ENCODE assay signal across 14 mouse cellular contexts in genomic region chr13:45623846-45624245, GRCm38 (mm10).
DNase-seq lines count a peak whose midpoint lies in the region; ATAC-seq and TF ChIP-seq lines count a peak whose summit lies in the region.
"Had no signal": no experiment of that assay in that cellular context is flagged by ENCODE, and none has a peak within 500 bp of the region (broad histone marks: within the 10 kb centered on the region; RNA-seq: fewer than 3 reads in every experiment).

No protein-coding gene starts in this region.

- DNase-seq in liver, embryonic 13.5 days: no peak
- DNase-seq in liver, embryonic 11.5 days (ENCODE audit: low spot score): no peak
- peak; percentile 72 for DNase-seq in MEL (ENCODE audit: low read depth, low spot score)
- DNase-seq in splenic B cell, adult 2 months (ENCODE audit: low read depth, low spot score): peak; percentile 19
- no peak for DNase-seq in layer of hippocampus, postnatal 25 days (ENCODE audit: extremely low spot score in 1 of 2, low spot score in 1 of 2)
- no peak for DNase-seq in forebrain, embryonic 14.5 days (ENCODE audit: low spot score)
- DNase-seq in urinary bladder, postnatal 4 days (ENCODE audit: low spot score in 2 of 2): no peak
- DNase-seq: right cerebral cortex, adult 18-20 months had no signal

- TF ChIP-seq RAD21 in MEL (IDR thresholded peaks at IDR 0.05; ENCODE audit: low read depth, low read length): no peak

- no peak for TF ChIP-seq POLR2A in MEL (IDR thresholded peaks at IDR 0.05; ENCODE audit: control insufficient read depth in 1 of 2, insufficient read depth in 1 of 2, low read depth in 1 of 2, low read length in 2 of 2, poor library complexity in 1 of 2)

- H3K9ac ChIP-seq in liver, embryonic 13.5 days: no peak overlapping the region
- H3K9ac ChIP-seq in liver, embryonic 11.5 days (ENCODE audit: low read depth, low read length): no peak overlapping the region
- no peak overlapping the region for H3K9ac ChIP-seq in MEL (ENCODE audit: control insufficient read depth, low read depth, low read length, poor library complexity, severe bottlenecking)
- no peak overlapping the region for H3K9ac ChIP-seq in forebrain, embryonic 14.5 days (ENCODE audit: low read length)
- H3K9ac ChIP-seq: hindbrain, embryonic 13.5 days; neural tube, embryonic 12.5 days had no signal

- H3K27ac ChIP-seq in liver, embryonic 13.5 days: 0 out of 2 replicates have a peak overlapping the region, but pooled peaks have one; percentile 7
- H3K27ac ChIP-seq in liver, embryonic 11.5 days (ENCODE audit: low read depth, low read length): no peak overlapping the region
- no peak overlapping the region; the same call in 1 of the 2 replicates for H3K27ac ChIP-seq in MEL (ENCODE audit: control insufficient read depth, low read depth, low read length)
- H3K27ac ChIP-seq in forebrain, embryonic 14.5 days (ENCODE audit: low read depth, low read length): no peak overlapping the region
- H3K27ac ChIP-seq: hindbrain, embryonic 13.5 days; kidney, postnatal 0 days; midbrain, embryonic 10.5 days; neural tube, embryonic 12.5 days had no signal

- H3K36me3 ChIP-seq in liver, embryonic 13.5 days: no peaks in the 10 kb centered on the region; the same call in 1 of the 2 replicates
- H3K36me3 ChIP-seq in liver, embryonic 11.5 days (ENCODE audit: control insufficient read depth, insufficient read depth, low read length): no peaks in the 10 kb centered on the region
- H3K36me3 ChIP-seq in MEL (ENCODE audit: control insufficient read depth in 1 of 2, insufficient read depth in 2 of 2, low read length in 2 of 2): no peaks in the 10 kb centered on the region
- no peaks in the 10 kb centered on the region for H3K36me3 ChIP-seq in splenic B cell, adult 2 months (ENCODE audit: control insufficient read depth, insufficient read depth, low read length, poor library complexity, severe bottlenecking)
- no peaks in the 10 kb centered on the region for H3K36me3 ChIP-seq in forebrain, embryonic 14.5 days (ENCODE audit: control insufficient read depth, insufficient read depth, low read length)
- H3K36me3 ChIP-seq: hindbrain, embryonic 13.5 days; midbrain, embryonic 10.5 days; neural tube, embryonic 12.5 days had no signal

- H3K79me2 ChIP-seq in MEL (ENCODE audit: control insufficient read depth, insufficient read depth, low read length, poor library complexity): no peaks in the 10 kb centered on the region

- H3K4me1 ChIP-seq in liver, embryonic 13.5 days (replicated peaks): peaks cover 6% of the 10 kb centered on the region; the same call in 1 of the 2 replicates
- no peaks in the 10 kb centered on the region; the same call in 1 of the 2 replicates for H3K4me1 ChIP-seq in liver, embryonic 11.5 days (replicated peaks; ENCODE audit: control insufficient read depth, insufficient read depth, low read length)
- no peaks in the 10 kb centered on the region for H3K4me1 ChIP-seq in MEL (ENCODE audit: control insufficient read depth in 1 of 2, insufficient read depth in 2 of 2, low read length in 2 of 2)
- H3K4me1 ChIP-seq in forebrain, embryonic 14.5 days (ENCODE audit: control insufficient read depth, insufficient read depth, low read length): peaks cover 6% of the 10 kb centered on the region; the same call in 1 of the 2 replicates

- ATAC-seq in liver, embryonic 13.5 days (ENCODE audit: low read depth): no peak
- ATAC-seq in liver, embryonic 11.5 days (replicated peaks; ENCODE audit: low FRiP score): no peak
- ATAC-seq in common myeloid progenitor, adult 5-6 weeks (replicated peaks; ENCODE audit: low read depth, poor library complexity, severe bottlenecking): 0 out of 2 replicates have a peak, but pooled peaks have one; percentile 18
- ATAC-seq in forebrain, embryonic 14.5 days: no peak
- ATAC-seq: forebrain, embryonic 16.5 days had no signal

- TF ChIP-seq EP300 in MEL (IDR thresholded peaks at IDR 0.05; ENCODE audit: low read depth in 1 of 2, low read length in 2 of 2): peak; percentile 11 to 30; a peak in 1 of 4 replicates

- 63% methylated on average over 1 of the region's 1 CpGs for WGBS in liver, embryonic 13.5 days (ENCODE audit: insufficient replicate concordance)
- 74% methylated on average over 1 of the region's 1 CpGs for WGBS in liver, embryonic 11.5 days
- WGBS in forebrain, embryonic 14.5 days: 78% methylated on average over 1 of the region's 1 CpGs

- H3K4me2 ChIP-seq in liver, embryonic 13.5 days: no peak overlapping the region
- H3K4me2 ChIP-seq in liver, embryonic 11.5 days: no peak overlapping the region
- H3K4me2 ChIP-seq in forebrain, embryonic 14.5 days (ENCODE audit: low read length): no peak overlapping the region
- H3K4me2 ChIP-seq: hindbrain, embryonic 13.5 days; neural tube, embryonic 12.5 days had no signal

- no peak for TF ChIP-seq CTCF in MEL (IDR thresholded peaks at IDR 0.05 in 2 of 3, conservative IDR thresholded peaks at IDR 0.05 in 1 of 3; ENCODE audit: control insufficient read depth in 1 of 3, insufficient read depth in 1 of 3, low read depth in 2 of 3, low read length in 3 of 3, poor library complexity in 1 of 3, severe bottlenecking in 1 of 3)

- H3K4me3 ChIP-seq in liver, embryonic 13.5 days (replicated peaks): no peak overlapping the region
- no peak overlapping the region for H3K4me3 ChIP-seq in liver, embryonic 11.5 days (ENCODE audit: low read depth, low read length)
- no peak overlapping the region for H3K4me3 ChIP-seq in MEL (ENCODE audit: control insufficient read depth in 1 of 2, insufficient read depth in 1 of 2, low read depth in 2 of 2, low read length in 2 of 2)
- H3K4me3 ChIP-seq in forebrain, embryonic 14.5 days (ENCODE audit: low read depth, low read length): no peak overlapping the region
- H3K4me3 ChIP-seq: hindbrain, embryonic 13.5 days; midbrain, embryonic 10.5 days; neural tube, embryonic 12.5 days had no signal

- H3K27me3 ChIP-seq in liver, embryonic 13.5 days: no peaks in the 10 kb centered on the region
- H3K27me3 ChIP-seq in liver, embryonic 11.5 days (replicated peaks; ENCODE audit: control insufficient read depth, insufficient read depth, low read length): no peaks in the 10 kb centered on the region
- H3K27me3 ChIP-seq in MEL (ENCODE audit: control insufficient read depth in 1 of 2, insufficient read depth in 2 of 2, low read length in 2 of 2): no peaks in the 10 kb centered on the region
- no peaks in the 10 kb centered on the region for H3K27me3 ChIP-seq in splenic B cell, adult 2 months (ENCODE audit: control insufficient read depth, insufficient read depth, low read length, poor library complexity, severe bottlenecking)
- H3K27me3 ChIP-seq in forebrain, embryonic 14.5 days (replicated peaks; ENCODE audit: control insufficient read depth, insufficient read depth, low read length): no peaks in the 10 kb centered on the region
- H3K27me3 ChIP-seq: hindbrain, embryonic 13.5 days; neural tube, embryonic 12.5 days had no signal

- H3K9me3 ChIP-seq in liver, embryonic 13.5 days (replicated peaks): peaks cover 7% of the 10 kb centered on the region
- no peaks in the 10 kb centered on the region for H3K9me3 ChIP-seq in liver, embryonic 11.5 days (ENCODE audit: control insufficient read depth, low read length)
- H3K9me3 ChIP-seq in MEL (replicated peaks; ENCODE audit: insufficient read depth, low read length): no peaks in the 10 kb centered on the region
- H3K9me3 ChIP-seq in forebrain, embryonic 14.5 days (replicated peaks; ENCODE audit: control insufficient read depth, low read length): 0 out of 2 replicates have a peak, but pooled peaks cover 3% of the 10 kb centered on the region
- H3K9me3 ChIP-seq: hindbrain, embryonic 13.5 days; midbrain, embryonic 10.5 days; neural tube, embryonic 12.5 days had no signal

TF ChIP-seq in MEL, 35 proteins besides CTCF, POLR2A, EP300 and RAD21 (continues in another document):
- TF ChIP-seq NELFE (IDR thresholded peaks at IDR 0.05; ENCODE audit: low read depth, low read length) (no peak), POLR2AphosphoS2 (IDR thresholded peaks at IDR 0.05; ENCODE audit: low read length) (no peak), MYB (IDR thresholded peaks at IDR 0.05; ENCODE audit: low read depth, low read length) (no peak), TCF12 (IDR thresholded peaks at IDR 0.05; ENCODE audit: low read depth, low read length) (no peak), ZC3H11A (IDR thresholded peaks at IDR 0.05; ENCODE audit: low read depth, low read length) (no peak), GATA1 (IDR thresholded peaks at IDR 0.05; ENCODE audit: low read depth, low read length) (no peak), ETS1 (IDR thresholded peaks at IDR 0.05; ENCODE audit: low read depth, low read length) (peak; percentile 95), USF2 (IDR thresholded peaks at IDR 0.05; ENCODE audit: borderline replicate concordance in 1 of 2, insufficient read depth in 1 of 2, low read depth in 1 of 2, low read length in 2 of 2) (no peak), RCOR1 (IDR thresholded peaks at IDR 0.05; ENCODE audit: low read depth, low read length) (no peak), HCFC1 (IDR thresholded peaks at IDR 0.05; ENCODE audit: low read depth, low read length) (no peak), CHD2 (IDR thresholded peaks at IDR 0.05; ENCODE audit: low read length) (no peak), ZMIZ1 (IDR thresholded peaks at IDR 0.05; ENCODE audit: low read depth, low read length) (no peak), UBTF (IDR thresholded peaks at IDR 0.05; ENCODE audit: borderline replicate concordance, insufficient read depth, low read depth, low read length) (no peak), BHLHE40 (IDR thresholded peaks at IDR 0.05; ENCODE audit: borderline replicate concordance, low read depth, low read length) (no peak), TAL1 (IDR thresholded peaks at IDR 0.05; ENCODE audit: low read length) (no peak), USF1 (IDR thresholded peaks at IDR 0.05; ENCODE audit: low read depth, low read length) (no peak), MEF2A (IDR thresholded peaks at IDR 0.05; ENCODE audit: extremely low read depth, insufficient replicate concordance, low read depth, low read length, poor library complexity, severe bottlenecking) (no peak), GABPA (IDR thresholded peaks at IDR 0.05; ENCODE audit: low read depth, low read length) (0 out of 2 replicates have a peak, but pooled peaks have one; percentile 56), MAX (IDR thresholded peaks at IDR 0.05; ENCODE audit: low read length) (no peak), MXI1 (IDR thresholded peaks at IDR 0.05; ENCODE audit: low read depth, low read length) (no peak), POLR2AphosphoS5 (IDR thresholded peaks at IDR 0.05; ENCODE audit: borderline replicate concordance, low read depth, low read length) (no peak), KAT2A (conservative IDR thresholded peaks at IDR 0.05; ENCODE audit: low read depth, low read length) (no peak), ZNF384 (IDR thresholded peaks at IDR 0.05; ENCODE audit: low read depth, low read length) (no peak), MAFK (IDR thresholded peaks at IDR 0.05; ENCODE audit: borderline replicate concordance, low read depth, low read length) (peak; percentile 72), SMC3 (IDR thresholded peaks at IDR 0.05; ENCODE audit: low read depth, low read length) (no peak), SIN3A (IDR thresholded peaks at IDR 0.05; ENCODE audit: low read length) (no peak)

Comparison
In these comparisons a context has a peak if more than half of its experiments do, and no peak if none do; other contexts are left out.
1. DNase-seq: peak in MEL (single experiment) and splenic B cell, adult 2 months (single experiment); none in liver, embryonic 13.5 days (single experiment), liver, embryonic 11.5 days (single experiment), layer of hippocampus, postnatal 25 days (0 of 2), forebrain, embryonic 14.5 days (single experiment) and urinary bladder, postnatal 4 days (0 of 2).